Mouse (Mus musculus) liver, embryonic 14.5 days (tissue): ENCODE results near the gene Cacng8. TPM values are rescaled to one million over a fixed set of nuclear protein-coding genes. Genes with fewer than 3 reads are reported as not detected.

Experiments used
- ATAC-seq: fragments of 200-750 bp; cut with Nextera tagmentation; 2 replicates; pipeline ENCODE4 v1.8.0; 2017; ENCODE audit warnings: moderate number of reproducible peaks, mild to moderate bottlenecking, moderate library complexity; ENCODE audit not compliant: insufficient read depth
- DNase-seq, 3 experiments: peaks; one replicate each; pipeline ENCODE4 v3.0.0-alpha.2; 2012 to 2013; ENCODE audit warnings: low read depth in 3 of 3, low spot score in 3 of 3
- H3K27ac ChIP-seq: fragments of 300-500 bp; sonication (generic); 2 replicates; pipeline ENCODE4 v1.5.1; 2014; ENCODE audit warnings: moderate library complexity, mild to moderate bottlenecking, control low read depth, inconsistent platforms
- H3K27me3 ChIP-seq: fragments of 300-500 bp; sonication (generic); 2 replicates; pipeline ENCODE4 v1.6.1; 2014; ENCODE audit warnings: mild to moderate bottlenecking, low read length, moderate library complexity; ENCODE audit not compliant: control insufficient read depth, insufficient read depth
- H3K36me3 ChIP-seq: fragments of 300-500 bp; sonication (generic); replicated peaks from 2 replicates; pipeline ENCODE4 v1.6.1; 2014; ENCODE audit warnings: low read depth; ENCODE audit not compliant: control insufficient read depth, insufficient read depth
- H3K4me1 ChIP-seq, 2 experiments: fragments of 200-500 bp in 1 of 2; fragments of 300-500 bp in 1 of 2; sonication (generic) in 1 of 2; replicated peaks; 2 replicates each; pipeline ENCODE4 v1.6.1; 2012 to 2014; ENCODE audit warnings: antibody characterized with exemption in 1 of 2, inconsistent platforms in 1 of 2, low read length in 1 of 2; ENCODE audit not compliant: control insufficient read depth in 2 of 2, insufficient read depth in 2 of 2
- H3K4me2 ChIP-seq: fragments of 300-500 bp; sonication (generic); 2 replicates; pipeline ENCODE4 v1.6.1; 2014; ENCODE audit warnings: low read depth, mild to moderate bottlenecking, control low read depth, moderate library complexity
- H3K4me3 ChIP-seq, 2 experiments: fragments of 200-500 bp in 1 of 2; fragments of 300-500 bp in 1 of 2; sonication (generic) in 1 of 2; 2 replicates each; pipeline ENCODE4 v1.5.1; 2012 to 2014; ENCODE audit warnings: low read depth in 2 of 2, low read length in 2 of 2, mild to moderate bottlenecking in 2 of 2, control low read depth in 1 of 2, inconsistent platforms in 1 of 2, moderate library complexity in 1 of 2; ENCODE audit not compliant: insufficient read depth in 1 of 2
- H3K9ac ChIP-seq: fragments of 300-500 bp; sonication (generic); replicated peaks from 2 replicates; pipeline ENCODE4 v1.6.1; 2014; ENCODE audit warnings: mild to moderate bottlenecking, control low read depth, moderate library complexity
- H3K9me3 ChIP-seq: fragments of 300-500 bp; sonication (generic); 2 replicates; pipeline ENCODE4 v1.6.1; 2016; ENCODE audit warnings: low read length, mixed read lengths; ENCODE audit not compliant: control insufficient read depth
- CTCF ChIP-seq: IDR thresholded peaks from 2 replicates; pipeline ENCODE4 v1.5.1; 2016; ENCODE audit warnings: antibody characterized with exemption, low read depth, control low read depth
- EP300 ChIP-seq: IDR thresholded peaks from 2 replicates; pipeline ENCODE4 v1.6.1; 2016; ENCODE audit warnings: antibody characterized with exemption, low read depth
- WGBS: fragments of 180-500 bp; shearing (Covaris S2); extraction: QIAGEN DNeasy Blood & Tissue Kit; methylation state at CpG from one replicate; pipeline ENCODE4 v1.1.7; 2014; ENCODE audit not compliant: insufficient replicate concordance; 5-methylcytosine and 5-hydroxymethylcytosine counted together
- polyA plus RNA-seq, 2 experiments: library from polyadenylated mRNA; depleted of rRNA in 1 of 2; stranded (reverse) in 1 of 2; unstranded in 1 of 2; fragments of >200 nt; fragmentation: Nextera tagmentation in 1 of 2; extraction: Ambion mirVana in 1 of 2; gene quantifications; 2 replicates each; pipeline versions ENCODE4 v1.2.1 to v1.2.3; 2012 to 2014

Gene Cacng8
- polyA plus RNA-seq, 2 experiments, result 0.04 TPM; not detected in 1

- no peak for ATAC-seq
- Histone ChIP-seq H3K4me3 (no peak overlapping the region), H3K27ac (no peak overlapping the region), H3K4me1 (no peaks in the 10 kb centered on the region), H3K36me3 (no peaks in the 10 kb centered on the region), H3K9me3 (no peaks in the 10 kb centered on the region), H3K4me2 (no peak overlapping the region), H3K9ac (no peak overlapping the region), H3K27me3 (no peaks in the 10 kb centered on the region)
- peak; percentile 82 for TF ChIP-seq CTCF
- no peak for TF ChIP-seq EP300
- 22% methylated on average over 15 of the region's 15 CpGs for WGBS
- peak in 1 of 3 experiments; percentile 12 for DNase-seq
Measured at GRCm38 (mm10) chr7:3448737-3449454, 58.4 kb downstream of the Cacng8 start.

GRCm38 (mm10) chr7:3450671-3451070 lies 60.2 kb downstream of the Cacng8 start:
- Histone ChIP-seq H3K36me3 (no peaks in the 10 kb centered on the region), H3K27ac (no peak overlapping the region), H3K9ac (no peak overlapping the region), H3K4me2 (no peak overlapping the region), H3K4me3 (no peak overlapping the region), H3K27me3 (no peaks in the 10 kb centered on the region), H3K9me3 (no peaks in the 10 kb centered on the region), H3K4me1 (no peaks in the 10 kb centered on the region)
- TF ChIP-seq CTCF (no peak), EP300 (no peak)
- 45% methylated on average over 5 of the region's 5 CpGs for WGBS
- ATAC-seq (no peak), DNase-seq (no peak)

- ATAC-seq (no peak), DNase-seq (no peak)
- no peak for TF ChIP-seq CTCF
- TF ChIP-seq EP300, result no peak
- no peak overlapping the region for H3K4me3 ChIP-seq
- H3K36me3 ChIP-seq, result no peaks in the 10 kb centered on the region
- H3K4me2 ChIP-seq, result no peak overlapping the region
- no peak overlapping the region for H3K27ac ChIP-seq
- H3K9me3 ChIP-seq, result no peaks in the 10 kb centered on the region
- H3K9ac ChIP-seq, result no peak overlapping the region
- H3K27me3 ChIP-seq, result no peaks in the 10 kb centered on the region
- WGBS, result 29% methylated on average over 6 of the region's 6 CpGs
- no peaks in the 10 kb centered on the region for H3K4me1 ChIP-seq
Measured at GRCm38 (mm10) chr7:3451161-3451560, 60.7 kb downstream of the Cacng8 start.

DNA sequence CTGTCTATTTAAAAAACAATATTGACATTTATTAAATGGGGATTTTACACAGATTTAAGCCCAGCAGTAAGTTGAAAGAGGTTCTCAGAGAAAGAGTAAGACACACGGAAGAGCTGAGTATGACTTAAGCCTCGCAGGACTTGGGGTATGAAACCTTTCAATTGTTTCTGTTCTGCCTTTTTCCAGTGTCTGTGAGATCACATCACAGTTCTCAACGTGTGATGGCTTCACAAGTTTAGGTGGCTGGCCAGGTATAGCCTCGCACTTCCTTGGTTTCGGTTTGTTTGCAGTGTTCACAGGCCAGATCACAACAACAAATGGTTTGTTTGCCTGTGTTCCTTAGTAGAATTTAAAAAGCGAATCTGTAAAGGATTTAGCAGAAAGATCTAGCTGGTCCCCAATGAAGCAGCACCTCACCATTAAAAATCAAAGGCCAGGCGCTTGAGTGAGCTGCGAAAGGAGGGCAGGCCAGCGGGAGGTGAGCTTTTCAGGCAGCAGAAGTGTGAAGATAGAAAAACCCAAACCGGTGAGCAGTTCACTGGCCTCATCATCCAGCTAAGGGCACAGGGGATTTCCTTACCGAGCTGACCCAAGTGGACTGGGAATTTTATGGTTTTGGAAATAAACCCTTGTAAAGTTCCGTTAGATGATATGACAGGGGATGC lies 62.5 kb downstream of the Cacng8 start:
- Histone ChIP-seq H3K4me2 (no peak overlapping the region), H3K4me1 (no peaks in the 10 kb centered on the region), H3K27ac (no peak overlapping the region), H3K36me3 (no peaks in the 10 kb centered on the region), H3K9me3 (no peaks in the 10 kb centered on the region), H3K4me3 (no peak overlapping the region), H3K27me3 (no peaks in the 10 kb centered on the region), H3K9ac (no peak overlapping the region)
- 44% methylated on average over 12 of the region's 12 CpGs for WGBS
- ATAC-seq (no peak), DNase-seq (no peak)
- no peak for TF ChIP-seq EP300
- TF ChIP-seq CTCF, result no peak

GRCm38 (mm10) chr7:3453486-3454183 lies 63.2 kb downstream of the Cacng8 start:
- H3K27ac ChIP-seq, result no peak overlapping the region
- no peaks in the 10 kb centered on the region for H3K9me3 ChIP-seq
- no peak overlapping the region for H3K4me3 ChIP-seq
- no peak overlapping the region for H3K9ac ChIP-seq
- no peak for TF ChIP-seq EP300
- no peak for TF ChIP-seq CTCF
- no peaks in the 10 kb centered on the region for H3K36me3 ChIP-seq
- H3K4me1 ChIP-seq, result no peaks in the 10 kb centered on the region
- no peak for ATAC-seq
- WGBS, result 32% methylated on average over 11 of the region's 11 CpGs
- DNase-seq, result no peak
- H3K27me3 ChIP-seq, result no peaks in the 10 kb centered on the region
- H3K4me2 ChIP-seq, result no peak overlapping the region
